Mouse (Mus musculus): ENCODE results near the gene Slc39a1.
A peak's percentile ranks its signal among the peaks of the same experiment; 100 is the strongest.

The Slc39a1 gene

GRCm38 (mm10) chr3:90247960-90248745, at the start of gene Slc39a1:
TSS of gene Slc39a1 (plus strand) at chr3:90248172.
- peak; percentile 99 for DNase-seq (ENCODE audit: low spot score)

GRCm38 (mm10) chr3:90202884-90203283, 45.1 kb upstream of the Slc39a1 start:
- DNase-seq (ENCODE audit: low spot score) = no peak

- DNase-seq (ENCODE audit: low spot score) = no peak
Measured at GRCm38 (mm10) chr3:90203619-90204018, 44.4 kb upstream of the Slc39a1 start.

- DNase-seq (ENCODE audit: low spot score) = no peak
Measured at GRCm38 (mm10) chr3:90204582-90204981, 43.4 kb upstream of the Slc39a1 start.

GRCm38 (mm10) chr3:90208662-90209061, 39.3 kb upstream of the Slc39a1 start:
- no peak for DNase-seq (ENCODE audit: low spot score)

- DNase-seq (ENCODE audit: low spot score) = no peak
Measured at GRCm38 (mm10) chr3:90209908-90210566, 37.9 kb upstream of the Slc39a1 start.

GRCm38 (mm10) chr3:90211475-90212398, 36.2 kb upstream of the Slc39a1 start:
- no peak for DNase-seq (ENCODE audit: low spot score)

- DNase-seq (ENCODE audit: low spot score) = no peak
Measured at GRCm38 (mm10) chr3:90212723-90213122, 35.2 kb upstream of the Slc39a1 start.

- peak; percentile 97 for DNase-seq (ENCODE audit: low spot score)
Measured at GRCm38 (mm10) chr3:90213377-90213866, 34.5 kb upstream of the Slc39a1 start, which contains the start of the genes Rps27 and Rab13. TSS of gene Rps27 (minus strand) at chr3:90213651. TSS of gene Rab13 (plus strand) at chr3:90213695.

GRCm38 (mm10) chr3:90213956-90214684, 33.9 kb upstream of the Slc39a1 start:
- DNase-seq (ENCODE audit: low spot score) = peak; percentile 42

- DNase-seq (ENCODE audit: low spot score) = no peak
Measured at GRCm38 (mm10) chr3:90215825-90216380, 32.1 kb upstream of the Slc39a1 start.

GRCm38 (mm10) chr3:90220088-90220487, 27.9 kb upstream of the Slc39a1 start:
- DNase-seq (ENCODE audit: low spot score) = peak; percentile 85

GRCm38 (mm10) chr3:90220531-90220951, 27.4 kb upstream of the Slc39a1 start:
- DNase-seq (ENCODE audit: low spot score) = peak; percentile 80

GRCm38 (mm10) chr3:90221123-90221522, 26.8 kb upstream of the Slc39a1 start:
- no peak for DNase-seq (ENCODE audit: low spot score)

GRCm38 (mm10) chr3:90222455-90222854, 25.5 kb upstream of the Slc39a1 start:
- no peak for DNase-seq (ENCODE audit: low spot score)

GRCm38 (mm10) chr3:90222941-90223340, 25.0 kb upstream of the Slc39a1 start:
- DNase-seq (ENCODE audit: low spot score) = no peak

- DNase-seq (ENCODE audit: low spot score) = no peak
Measured at GRCm38 (mm10) chr3:90224331-90224730, 23.6 kb upstream of the Slc39a1 start.

- DNase-seq (ENCODE audit: low spot score) = no peak
Measured at GRCm38 (mm10) chr3:90231075-90231474, 16.9 kb upstream of the Slc39a1 start.

GRCm38 (mm10) chr3:90231507-90232333, 16.3 kb upstream of the Slc39a1 start, which contains the start of gene Jtb:
TSS of gene Jtb (plus strand) at chr3:90231597.
- DNase-seq (ENCODE audit: low spot score) = peak; percentile 96

GRCm38 (mm10) chr3:90241251-90241650, 6.7 kb upstream of the Slc39a1 start:
- no peak for DNase-seq (ENCODE audit: low spot score)
